Mouse (Mus musculus) G1E (cell line): ENCODE measurements around the gene Notum.

Source experiments
- CTCF ChIP-seq: IDR thresholded peaks from 2 replicates; pipeline ENCODE4 v1.5.1; 2012; ENCODE audit warnings: low read depth, low read length, inconsistent platforms, mixed read lengths
- GATA1 ChIP-seq: IDR thresholded peaks from 2 replicates; pipeline ENCODE4 v1.6.1; 2012; ENCODE audit warnings: borderline replicate concordance, low read length, inconsistent platforms, mixed read lengths
- GATA2 ChIP-seq: IDR thresholded peaks from 2 replicates; pipeline ENCODE4 v1.6.1; 2012; ENCODE audit warnings: low read depth, low read length, inconsistent platforms, borderline replicate concordance
- POLR2AphosphoS5 ChIP-seq: IDR thresholded peaks from 2 replicates; pipeline ENCODE4 v1.6.1; 2012; ENCODE audit warnings: low read depth, low read length, inconsistent platforms; ENCODE audit not compliant: insufficient replicate concordance
- TAL1 ChIP-seq: conservative IDR thresholded peaks from 2 replicates; pipeline ENCODE4 v1.6.1; 2012; ENCODE audit warnings: low read depth, low read length, inconsistent platforms, mixed read lengths

- TF ChIP-seq CTCF, result no peak
- TF ChIP-seq TAL1, result no peak
- TF ChIP-seq POLR2AphosphoS5, result no peak
- TF ChIP-seq GATA1, result no peak
- TF ChIP-seq GATA2, result no peak
These were observed 42.1 kb downstream of the Notum start for GRCm38 (mm10) chr11:120618619-120619535.
